Mouse (Mus musculus) heart, embryonic 14.5 days (tissue): ENCODE measurements around the gene Rhou. TPM values are rescaled to one million over a fixed set of nuclear protein-coding genes. Genes with fewer than 3 reads are reported as not detected.
"Not testable (repeated sequence)": the region's sequence is repeated elsewhere in the genome, so short reads cannot be mapped to it uniquely, and the experiment has no call there.

Experiments
- ATAC-seq: fragments of 200-750 bp; cut with Nextera tagmentation; 2 replicates; pipeline ENCODE4 v1.8.0; 2017; ENCODE audit warnings: low read depth, moderate TSS enrichment; ENCODE audit not compliant: insufficient number of reproducible peaks, insufficient read depth, low FRiP score
- H3K27ac ChIP-seq, 2 experiments: fragments of 200-500 bp in 1 of 2; fragments of 300-500 bp in 1 of 2; sonication (generic) in 1 of 2; replicated peaks in 1 of 2; 2 replicates each; pipeline ENCODE4 v1.5.1; 2012 to 2014; ENCODE audit warnings: low read depth in 2 of 2, low read length in 2 of 2, control low read depth in 1 of 2, mild to moderate bottlenecking in 1 of 2, mixed read lengths in 1 of 2; ENCODE audit not compliant: control insufficient read depth in 1 of 2, insufficient read depth in 1 of 2
- H3K27me3 ChIP-seq: fragments of 300-500 bp; sonication (generic); 2 replicates; pipeline ENCODE4 v1.6.1; 2014; ENCODE audit warnings: mild to moderate bottlenecking, low read length, control low read depth; ENCODE audit not compliant: control insufficient read depth, insufficient read depth
- H3K36me3 ChIP-seq: fragments of 300-500 bp; sonication (generic); 2 replicates; pipeline ENCODE4 v1.6.1; 2014; ENCODE audit warnings: mild to moderate bottlenecking, control low read depth, low read length, mixed read lengths; ENCODE audit not compliant: control insufficient read depth, insufficient read depth
- H3K4me1 ChIP-seq, 2 experiments: fragments of 200-500 bp in 1 of 2; fragments of 300-500 bp in 1 of 2; sonication (generic) in 1 of 2; 2 replicates each; pipeline ENCODE4 v1.6.1; 2012 to 2014; ENCODE audit warnings: low read length in 2 of 2, control low read depth in 1 of 2, mixed read lengths in 1 of 2; ENCODE audit not compliant: control insufficient read depth in 2 of 2, insufficient read depth in 2 of 2
- H3K4me2 ChIP-seq: fragments of 300-500 bp; sonication (generic); 2 replicates; pipeline ENCODE4 v1.6.1; 2014; ENCODE audit warnings: mild to moderate bottlenecking, low read length
- H3K4me3 ChIP-seq, 2 experiments: fragments of 200-500 bp in 1 of 2; fragments of 300-500 bp in 1 of 2; sonication (generic) in 1 of 2; 2 replicates each; pipeline ENCODE4 v1.5.1; 2012 to 2014; ENCODE audit warnings: low read length in 2 of 2, mild to moderate bottlenecking in 2 of 2, control low read depth in 1 of 2, low read depth in 1 of 2, moderate library complexity in 1 of 2; ENCODE audit not compliant: control insufficient read depth in 1 of 2, insufficient read depth in 1 of 2
- H3K9ac ChIP-seq: fragments of 300-500 bp; sonication (generic); 2 replicates; pipeline ENCODE4 v1.6.1; 2014; ENCODE audit warnings: mild to moderate bottlenecking, low read length
- H3K9me3 ChIP-seq: fragments of 300-500 bp; sonication (generic); 2 replicates; pipeline ENCODE4 v1.6.1; 2016; ENCODE audit warnings: low read length, control low read depth; ENCODE audit not compliant: control insufficient read depth
- WGBS: fragments of 180-500 bp; shearing (Covaris S2); extraction: QIAGEN DNeasy Blood & Tissue Kit; methylation state at CpG from one replicate; pipeline ENCODE4 v1.1.7; 2014; 5-methylcytosine and 5-hydroxymethylcytosine counted together
- polyA plus RNA-seq: library from polyadenylated mRNA; unstranded; fragments of >200 nt; fragmentation: Nextera tagmentation; extraction: Ambion mirVana; gene quantifications from 2 replicates; pipeline ENCODE4 v1.2.1, GENCODE M21; 2014

Gene Rhou
- 10.0 and 11.4 TPM in 2 replicates for polyA plus RNA-seq

- peak; percentile 87 for ATAC-seq
- H3K4me1 ChIP-seq, result peaks cover 13 to 20% of the 10 kb centered on the region in 2 experiments
Observed at GRCm38 (mm10) chr8:123653308-123653993, at the start of gene Rhou. Gene Rhou, plus strand, starts transcription at chr8:123653929.

GRCm38 (mm10) chr8:123612652-123613051, 41.1 kb upstream of the Rhou start:
- not testable (repeated sequence) for H3K9me3 ChIP-seq, H3K4me1 ChIP-seq, ATAC-seq, H3K36me3 ChIP-seq, H3K4me2 ChIP-seq, H3K27ac ChIP-seq, H3K27me3 ChIP-seq, H3K9ac ChIP-seq, H3K4me3 ChIP-seq
- WGBS, result no CpG with 5 or more reads among the region's 5 CpGs

More at GRCm38 (mm10) chr8:123653308-123653993, at the start of gene Rhou:
- Histone ChIP-seq H3K36me3 (peaks cover 22% of the 10 kb centered on the region), H3K4me3 (peak within 1 kb of the TSS; percentile 80 to 91), H3K27me3 (no peaks in the 10 kb centered on the region), H3K9ac (peak within 1 kb of the TSS; percentile 92), H3K27ac (peak within 1 kb of the TSS; percentile 82 to 88), H3K4me2 (peak within 1 kb of the TSS; percentile 77), H3K9me3 (no peaks in the 10 kb centered on the region)
- under 1% methylated on average over 44 of the region's 58 CpGs for WGBS

- peaks cover 24% of the 10 kb centered on the region for H3K27me3 ChIP-seq
- WGBS, result no CpG with 5 or more reads among the region's 39 CpGs
- ATAC-seq, result not testable (repeated sequence)
Observed at GRCm38 (mm10) chr8:123623523-123623922, 30.2 kb upstream of the Rhou start.

GRCm38 (mm10) chr8:123624274-123624673, 29.5 kb upstream of the Rhou start:
- Histone ChIP-seq H3K27ac (no peak overlapping the region), H3K4me3 (no peak overlapping the region), H3K4me2 (no peak overlapping the region), H3K27me3 (peaks cover 20% of the 10 kb centered on the region), H3K9me3 (no peaks in the 10 kb centered on the region), H3K4me1 (peaks cover 3 to 9% of the 10 kb centered on the region in 2 experiments), H3K36me3 (no peaks in the 10 kb centered on the region), H3K9ac (no peak overlapping the region)
- no peak for ATAC-seq
- WGBS, result 61% methylated on average over 5 of the region's 5 CpGs

More at GRCm38 (mm10) chr8:123623523-123623922, 30.2 kb upstream of the Rhou start:
- H3K9me3 ChIP-seq, H3K4me1 ChIP-seq, H3K4me3 ChIP-seq, H3K9ac ChIP-seq, H3K4me2 ChIP-seq, H3K36me3 ChIP-seq, H3K27ac ChIP-seq: not testable (repeated sequence)

- Histone ChIP-seq H3K4me3 (no peak overlapping the region), H3K27me3 (peaks cover 24% of the 10 kb centered on the region), H3K9me3 (no peaks in the 10 kb centered on the region), H3K4me2 (no peak overlapping the region), H3K4me1 (peaks cover 4 to 11% of the 10 kb centered on the region in 2 experiments), H3K36me3 (no peaks in the 10 kb centered on the region), H3K27ac (no peak overlapping the region), H3K9ac (no peak overlapping the region)
- 45% methylated on average over 1 of the region's 1 CpGs for WGBS
- ATAC-seq, result no peak
Observed at GRCm38 (mm10) chr8:123624702-123625101, 29.0 kb upstream of the Rhou start.

- Histone ChIP-seq H3K4me1 (peaks cover 4 to 11% of the 10 kb centered on the region in 2 experiments), H3K9ac (no peak overlapping the region), H3K4me2 (no peak overlapping the region), H3K27me3 (peaks cover 26% of the 10 kb centered on the region), H3K9me3 (no peaks in the 10 kb centered on the region), H3K27ac (no peak overlapping the region), H3K4me3 (no peak overlapping the region), H3K36me3 (no peaks in the 10 kb centered on the region)
- ATAC-seq, result no peak
- 33% methylated on average over 2 of the region's 2 CpGs for WGBS
Observed at GRCm38 (mm10) chr8:123625717-123626116, 28.0 kb upstream of the Rhou start.

DNA sequence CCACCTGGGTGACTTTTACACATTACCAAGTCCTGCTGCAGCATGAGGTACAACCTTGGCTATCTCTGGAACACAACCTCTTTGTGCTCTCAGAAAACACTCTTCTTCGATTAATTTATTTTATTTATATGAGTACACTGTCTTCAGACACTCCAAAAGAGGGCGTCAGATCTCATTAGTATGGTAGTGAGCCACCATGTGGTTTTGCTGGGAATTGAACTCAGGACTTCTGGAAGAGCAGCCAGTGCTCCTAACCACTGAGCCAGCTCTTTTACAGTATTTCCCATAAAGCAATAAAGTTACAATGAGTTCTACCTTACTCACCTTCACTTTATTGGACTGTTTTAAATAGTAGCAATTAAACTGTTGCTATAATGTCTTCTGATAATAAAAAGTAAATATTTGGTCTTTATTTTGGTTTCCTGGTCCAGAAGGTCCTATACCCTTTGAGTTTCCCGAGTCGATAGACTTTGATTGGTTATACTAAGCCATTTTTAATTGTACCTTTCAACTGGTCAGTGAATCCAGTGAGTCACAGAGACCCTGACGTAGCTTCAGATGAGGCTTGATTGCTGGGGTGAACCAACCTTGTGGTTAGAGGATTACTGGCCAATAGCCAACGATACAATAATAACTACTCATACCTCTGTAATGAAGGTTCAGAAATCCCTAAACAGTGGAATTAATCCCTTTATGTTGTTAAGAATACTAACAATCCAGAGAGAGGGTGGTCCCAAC, 26.1 kb upstream of the Rhou start:
- Histone ChIP-seq H3K36me3 (no peaks in the 10 kb centered on the region), H3K27ac (no peak overlapping the region), H3K9ac (no peak overlapping the region), H3K27me3 (peaks cover 26% of the 10 kb centered on the region), H3K9me3 (no peaks in the 10 kb centered on the region), H3K4me1 (peaks cover 4 to 11% of the 10 kb centered on the region in 2 experiments), H3K4me2 (no peak overlapping the region), H3K4me3 (no peak overlapping the region)
- 65% methylated on average over 6 of the region's 6 CpGs for WGBS
- ATAC-seq, result no peak
